Mouse (Mus musculus): ENCODE measurements at regions not wholly inside any gene's neighbourhood (a gene's known extent, or its start where the extent isn't known, plus 50 kb on each side); places are given as distances from the start of the nearest gene placed in this dataset.

GRCm38 (mm10) chr9:31582947-31583346 is 118.7 kb upstream of the Tmem45b start:
- TF ChIP-seq CTCF (IDR thresholded peaks at IDR 0.05; ENCODE audit: low read depth, low read length) (no peak), GATA1 (IDR thresholded peaks at IDR 0.05; ENCODE audit: borderline replicate concordance, low read length) (no peak), GATA2 (IDR thresholded peaks at IDR 0.05; ENCODE audit: borderline replicate concordance, low read depth, low read length) (no peak), POLR2AphosphoS5 (IDR thresholded peaks at IDR 0.05; ENCODE audit: insufficient replicate concordance, low read depth, low read length) (no peak)

Data from G1E (cell line).